Mouse (Mus musculus): Measurements from ENCODE around the gene Eml1.

Eml1 gene

DNA sequence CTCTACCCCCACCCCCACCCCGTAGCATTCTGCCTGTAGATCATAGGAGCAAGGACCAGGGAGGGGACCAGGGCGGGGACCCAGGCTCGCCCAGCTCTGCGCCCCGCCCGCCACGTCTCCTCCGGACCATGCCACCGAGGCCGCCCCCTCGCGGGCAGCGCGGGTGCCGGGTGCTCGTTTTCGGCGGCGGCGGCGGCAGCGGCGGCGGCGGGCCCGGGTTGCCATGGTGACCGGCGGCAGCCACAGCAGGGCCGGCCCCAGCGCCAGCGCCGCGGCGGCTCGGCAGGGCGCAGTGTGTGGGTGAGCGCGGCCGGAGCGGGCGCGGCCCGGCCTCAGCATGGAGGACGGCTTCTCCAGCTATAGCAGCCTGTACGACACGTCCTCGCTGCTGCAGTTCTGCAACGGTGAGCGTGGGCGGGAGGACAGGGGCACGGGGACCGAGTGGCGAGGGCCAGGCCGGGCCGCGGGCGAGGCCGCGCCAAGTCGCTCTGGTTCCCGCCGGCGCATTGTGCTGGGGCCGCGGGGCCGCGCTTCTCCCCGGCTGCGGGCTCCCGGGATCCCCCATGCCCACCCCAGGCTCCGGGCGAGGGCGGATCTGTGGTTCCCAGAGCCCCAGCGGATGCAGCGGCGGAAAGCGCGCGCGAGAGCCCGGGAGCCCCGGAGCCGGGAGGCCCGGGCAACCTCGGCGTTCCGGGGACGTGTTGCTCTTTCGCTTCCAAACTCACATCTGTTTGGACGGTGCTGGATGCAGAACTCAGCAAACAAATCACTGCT, 52.3 kb downstream of the Eml1 start:
- DNase-seq, result peak; percentile 96 to 97

DNA sequence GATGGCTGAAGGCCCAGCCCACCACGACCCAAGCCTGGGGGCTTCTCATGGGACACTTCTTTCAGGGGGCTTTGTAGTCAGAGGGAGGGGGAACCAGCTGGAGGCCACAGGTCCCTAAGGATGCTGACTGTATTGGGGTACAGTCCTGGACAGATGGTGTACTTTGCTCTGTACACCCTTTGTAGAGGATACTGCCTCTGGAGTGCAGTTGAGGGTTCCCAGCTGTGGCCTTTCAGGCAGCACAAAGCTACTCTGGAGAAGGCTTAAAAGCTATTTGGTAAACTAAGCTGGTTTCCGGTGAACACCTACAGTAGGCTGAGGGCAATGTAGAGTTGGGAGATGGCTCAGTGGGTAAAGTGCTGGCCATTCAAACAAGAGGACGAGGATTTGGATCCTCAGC, 60.2 kb downstream of the Eml1 start:
- no peak for DNase-seq

DNA sequence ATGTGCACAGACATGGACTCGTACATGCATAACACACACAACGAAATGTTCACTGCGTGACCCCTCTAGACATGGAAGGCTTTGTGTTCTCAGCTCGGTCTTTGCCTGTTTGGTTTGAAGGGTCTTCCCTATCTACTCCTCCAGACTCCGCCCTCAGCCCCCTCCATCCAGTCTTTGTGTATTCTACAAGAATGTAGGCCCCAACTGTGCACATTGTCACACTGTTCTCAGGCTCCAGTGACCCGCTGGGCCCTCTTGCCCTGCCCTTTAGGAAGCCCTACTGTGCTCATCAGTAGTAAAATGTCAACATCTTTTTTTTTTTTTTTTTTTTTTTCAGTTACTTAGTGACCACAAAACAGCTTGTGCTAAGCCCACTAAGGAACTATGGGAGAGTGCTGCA, 61.0 kb downstream of the Eml1 start:
- no peak for DNase-seq

DNA sequence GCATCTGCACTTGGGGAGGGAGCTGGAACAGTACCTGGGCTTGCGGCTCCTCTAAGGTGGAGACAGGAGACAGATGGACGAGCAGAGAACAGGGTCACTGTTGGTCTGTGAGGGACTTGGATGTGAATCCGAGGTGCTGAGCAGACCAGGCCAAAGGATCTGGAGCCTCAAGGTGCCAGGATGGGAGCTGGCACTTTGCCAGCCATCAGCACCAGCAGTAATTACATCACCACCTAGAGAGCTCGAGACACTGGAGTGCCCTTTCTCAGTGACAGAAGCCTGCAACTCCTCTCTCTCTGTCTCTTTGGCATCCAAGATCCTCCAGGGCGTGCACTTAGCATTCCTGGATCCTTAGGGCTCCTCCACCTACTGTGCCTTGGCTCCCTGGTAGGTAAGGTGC, 61.8 kb downstream of the Eml1 start:
- DNase-seq, result peak; percentile 79 to 80

DNA sequence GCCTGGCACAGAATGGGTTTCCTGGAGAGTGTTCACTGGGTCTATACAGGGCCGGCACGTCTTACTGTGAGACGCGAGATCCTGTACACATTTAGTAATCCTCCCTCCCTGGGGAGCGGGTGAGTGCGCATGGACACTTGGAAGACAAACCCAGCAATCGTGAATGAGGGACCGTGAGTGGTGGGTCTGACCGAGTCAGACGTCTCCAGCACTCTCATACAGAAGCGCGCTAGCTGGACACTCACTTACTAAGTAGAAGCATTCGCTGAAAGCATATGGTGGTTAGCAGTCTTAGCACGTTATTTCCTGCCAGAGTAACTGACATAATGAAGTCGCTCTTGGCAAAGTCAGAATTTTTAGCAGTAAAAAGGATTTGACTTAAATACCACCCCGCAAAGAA, 62.3 kb downstream of the Eml1 start:
- DNase-seq, result peak; percentile 58 to 59

DNA sequence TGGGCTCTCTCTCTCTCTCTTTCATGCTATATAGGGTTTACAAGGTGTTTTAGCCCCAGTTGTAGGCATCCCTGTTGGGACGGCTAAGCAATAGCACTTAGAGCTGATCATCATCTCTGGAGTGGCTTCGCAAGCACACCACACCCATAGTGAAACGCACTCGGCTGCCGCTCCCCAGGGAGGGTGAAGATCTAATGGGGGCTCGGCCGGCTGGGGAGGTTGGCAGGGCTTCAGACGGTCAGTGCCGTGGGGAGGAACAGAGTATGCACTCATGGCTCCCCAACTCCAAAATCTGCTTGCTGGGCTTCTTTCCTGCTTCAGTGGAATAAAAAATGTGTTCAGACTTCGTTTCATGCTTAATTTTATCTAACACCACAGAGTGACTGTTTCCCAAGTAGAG, 62.7 kb downstream of the Eml1 start:
- DNase-seq, result peak in 1 of 2 experiments; percentile 51

DNA sequence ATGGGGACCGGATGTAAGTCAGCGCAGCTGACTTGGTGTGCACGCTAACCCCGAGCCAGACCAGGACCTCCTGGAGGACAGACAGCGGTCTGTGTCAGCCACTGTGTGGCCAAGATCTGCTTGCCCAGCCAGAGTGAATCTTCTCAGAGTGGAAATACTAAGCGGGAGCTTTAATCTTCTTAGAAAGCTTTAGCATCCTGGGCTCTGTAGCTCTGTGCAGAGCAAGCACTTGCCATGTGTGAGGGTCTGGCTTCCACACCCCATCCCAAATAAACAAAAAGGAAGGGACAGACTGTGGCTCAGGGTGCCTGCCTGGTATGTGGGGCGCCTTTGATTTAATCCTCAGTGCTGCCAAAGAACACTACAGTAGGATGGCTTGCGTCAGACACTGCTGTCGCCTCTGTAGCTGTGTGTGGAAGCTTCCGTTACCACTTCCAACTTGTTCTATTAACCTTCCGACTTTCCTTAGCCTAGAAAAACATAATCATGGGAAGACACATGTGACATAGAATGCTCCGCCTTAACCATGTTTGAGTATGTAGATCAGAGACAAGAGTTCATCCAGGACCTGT, 64.8 kb downstream of the Eml1 start:
- no peak for DNase-seq

DNA sequence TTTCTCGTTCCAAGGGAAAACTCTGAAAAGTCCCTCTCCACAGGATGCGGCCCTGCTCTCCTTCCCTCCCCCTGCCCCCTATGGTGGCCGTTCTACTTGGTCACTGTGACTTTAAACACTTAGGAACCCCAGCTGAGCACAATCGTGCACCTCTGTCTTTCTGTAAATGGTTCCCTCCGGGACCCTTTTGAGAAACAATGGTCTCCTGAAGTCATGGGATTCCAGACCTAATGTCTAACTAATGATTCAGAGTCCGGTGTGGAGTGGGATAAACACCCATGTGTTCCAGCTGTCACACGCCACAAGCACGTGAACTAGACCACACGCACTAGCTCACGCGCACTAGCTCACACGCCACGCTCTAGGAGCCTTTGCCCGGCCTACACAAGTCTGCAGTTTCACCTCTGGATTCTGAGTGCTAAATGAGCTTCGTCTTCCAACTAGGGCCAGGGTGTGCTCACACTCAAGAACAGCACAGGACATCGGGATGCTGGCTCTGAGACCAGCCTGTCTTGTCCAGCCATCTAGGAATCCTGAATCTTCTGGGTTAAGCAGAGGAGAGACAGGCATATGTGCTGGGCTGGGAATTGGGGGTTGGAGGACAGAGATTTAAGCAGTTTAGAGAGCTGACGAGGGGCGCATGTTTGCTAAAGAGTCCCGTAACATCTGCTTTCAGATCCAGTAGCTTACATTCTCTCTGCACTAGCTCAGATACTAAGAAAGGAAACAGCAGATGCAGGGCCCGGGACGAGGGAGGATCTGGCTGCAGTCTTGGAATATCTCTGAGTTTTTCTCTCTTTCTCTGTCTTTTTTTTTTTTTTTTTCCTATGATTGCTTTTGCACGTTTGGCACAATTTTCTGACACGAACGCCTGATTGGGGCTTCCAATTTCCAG, 65.5 kb downstream of the Eml1 start:
- DNase-seq, result no peak

DNA sequence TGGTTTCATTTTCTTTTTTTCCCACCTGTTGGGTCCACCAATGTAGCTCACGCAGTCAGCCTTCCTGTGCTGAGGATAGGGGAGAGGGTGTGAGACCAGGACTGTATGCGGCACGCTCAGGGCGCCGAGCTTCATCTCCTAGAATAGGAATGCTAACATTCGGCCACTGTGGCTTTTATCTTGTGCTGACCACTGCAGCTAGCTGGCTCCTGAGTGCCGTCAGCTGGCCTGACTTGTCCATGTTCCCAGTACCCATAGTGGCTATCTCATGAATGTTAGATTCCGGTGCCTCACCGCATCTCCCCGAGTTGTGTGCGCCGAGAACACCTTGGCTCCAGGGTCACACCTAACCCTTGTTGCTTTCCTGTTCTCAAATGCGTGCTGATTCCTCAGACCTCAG, 66.7 kb downstream of the Eml1 start:
- no peak for DNase-seq

DNA sequence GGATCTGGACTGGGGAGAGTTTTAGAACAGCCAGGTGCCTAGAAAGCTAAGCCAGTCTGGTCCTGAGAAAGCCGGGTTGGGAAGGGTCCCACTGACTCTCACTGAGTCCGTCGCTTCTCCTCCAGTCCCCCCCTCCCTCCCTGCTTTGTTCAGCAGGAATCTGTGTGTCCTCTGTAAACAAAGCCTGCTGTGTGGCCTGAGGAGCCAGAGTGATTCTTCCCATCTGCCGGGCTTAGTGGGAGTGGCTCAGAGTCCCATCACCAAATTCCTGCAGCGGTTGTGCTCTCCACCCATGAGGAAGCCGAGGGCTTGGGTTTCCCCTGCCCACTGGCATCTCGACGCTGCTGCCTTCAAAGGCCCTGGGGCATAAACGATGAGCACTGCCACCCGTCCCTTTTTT, 72.5 kb downstream of the Eml1 start:
- DNase-seq, result no peak

DNA sequence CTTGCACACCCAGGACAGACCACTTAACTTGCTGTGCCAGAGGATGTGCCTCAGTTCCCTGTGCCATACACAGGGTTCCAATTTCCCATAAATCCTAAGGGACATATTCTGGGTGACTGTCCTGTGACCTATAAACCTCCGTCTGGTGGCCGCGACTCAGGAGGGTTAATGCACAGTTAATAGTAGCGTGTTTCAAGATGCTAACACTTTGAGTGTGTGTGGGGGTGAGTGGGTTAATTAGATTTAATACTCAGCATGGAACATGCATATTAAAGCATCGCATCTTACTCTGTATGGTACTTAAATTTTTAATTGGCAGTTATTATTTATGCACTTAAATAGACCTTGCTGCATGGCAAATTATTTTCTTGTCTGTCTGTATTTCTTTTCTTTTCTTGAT, 73.0 kb downstream of the Eml1 start:
- DNase-seq, result no peak

DNA sequence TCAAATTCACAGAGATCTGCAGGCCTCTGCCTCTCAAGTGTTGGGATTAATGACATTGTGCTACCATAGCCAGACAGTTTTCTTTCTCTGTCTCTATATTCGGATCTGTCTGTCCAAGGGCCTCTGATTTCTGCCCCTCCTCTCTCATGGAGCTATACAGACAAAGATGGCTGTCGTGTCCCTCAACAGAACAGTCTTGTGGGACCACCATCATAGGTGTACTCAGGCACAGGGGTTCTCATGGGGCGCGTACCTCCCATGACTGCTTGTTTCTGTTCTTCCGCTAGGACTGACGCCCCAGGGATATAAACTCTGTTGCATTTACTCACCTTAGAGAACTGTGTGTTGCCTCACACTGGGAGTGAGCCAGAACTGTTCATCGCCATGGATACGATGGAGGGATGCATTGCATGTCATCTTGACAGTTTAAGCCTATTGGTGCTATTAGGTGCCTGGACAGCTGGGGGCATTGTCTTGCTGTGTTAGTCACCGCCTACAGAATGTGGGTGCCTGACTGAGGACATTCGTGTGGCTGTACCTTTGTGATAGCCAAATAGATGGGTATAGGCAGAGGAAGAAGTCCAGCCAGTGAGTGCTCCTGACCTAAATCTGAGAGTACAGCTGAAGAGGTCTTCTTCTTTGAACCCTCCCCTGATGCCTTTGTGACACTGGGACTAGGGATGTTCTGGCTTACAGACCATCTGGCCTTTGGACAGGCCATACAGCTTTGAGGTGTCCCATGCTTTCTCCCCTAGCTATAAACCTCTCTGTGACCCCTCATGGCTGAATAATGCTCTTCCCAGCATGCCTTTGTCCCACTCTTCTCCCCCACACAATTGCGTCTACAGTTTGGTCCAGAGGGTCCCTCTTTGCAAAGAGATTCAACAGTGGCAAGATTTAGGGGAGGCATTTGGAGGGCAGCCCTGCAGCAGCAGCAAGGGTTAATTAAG, 73.7 kb downstream of the Eml1 start:
- DNase-seq, result peak; percentile 38 to 40

DNA sequence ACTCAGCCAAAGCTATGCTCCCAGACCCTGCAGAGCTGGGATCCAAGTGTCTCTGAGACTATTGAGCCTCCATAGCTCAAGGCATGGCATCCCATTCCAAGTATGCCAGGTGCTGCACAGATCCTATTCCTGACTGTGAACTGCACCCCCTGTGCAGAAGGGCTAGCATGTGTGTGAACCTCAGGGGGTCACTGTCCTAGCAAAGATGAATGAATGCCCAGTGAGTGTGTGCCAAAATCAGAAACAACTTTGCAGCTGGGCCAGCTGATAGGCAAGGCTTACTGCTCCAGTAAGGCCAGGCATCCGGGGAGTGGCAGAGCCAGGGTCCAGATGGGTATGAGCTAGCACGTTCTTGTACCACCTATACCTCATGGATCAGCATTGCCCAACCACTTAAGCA, 76.0 kb downstream of the Eml1 start:
- peak; percentile 66 to 76 for DNase-seq

DNA sequence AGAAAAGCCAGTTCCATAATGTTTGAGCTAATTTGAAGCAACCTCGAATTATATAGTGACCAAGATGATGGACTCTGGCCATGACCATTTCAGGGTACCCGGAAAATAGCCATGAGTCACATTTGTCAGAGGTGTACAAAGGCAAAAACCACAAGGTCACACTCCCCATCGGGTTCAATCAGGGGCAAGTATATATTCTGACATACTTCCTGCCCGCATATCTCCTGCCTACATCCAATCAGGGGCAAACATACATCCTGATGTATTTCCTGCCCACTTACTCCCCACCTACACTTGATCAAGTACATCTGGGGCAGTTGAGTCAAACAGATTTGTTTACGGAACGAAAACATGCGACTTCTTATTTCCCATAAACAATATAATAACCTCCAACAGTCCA, 77.6 kb downstream of the Eml1 start:
- DNase-seq, result no peak

DNA sequence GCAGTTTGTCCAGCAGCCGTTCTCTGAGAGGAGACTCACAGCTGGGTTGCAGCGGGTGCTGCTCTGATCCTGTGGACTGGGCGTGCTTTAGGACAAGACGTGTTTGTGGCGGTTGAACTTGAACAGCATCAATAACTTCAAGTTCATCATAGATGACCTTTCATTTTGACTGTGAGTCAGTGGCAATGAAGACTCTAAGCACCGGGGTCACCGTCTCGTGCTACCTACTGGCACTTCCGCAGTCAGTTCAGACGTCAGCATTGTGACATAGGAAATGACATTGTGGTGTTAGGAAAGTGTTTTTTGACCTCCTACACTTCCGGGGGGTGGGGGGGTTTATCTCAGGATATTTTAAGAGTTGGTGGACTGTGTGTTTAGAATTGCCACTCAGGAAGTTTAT, 79.2 kb downstream of the Eml1 start:
- no peak for DNase-seq

DNA sequence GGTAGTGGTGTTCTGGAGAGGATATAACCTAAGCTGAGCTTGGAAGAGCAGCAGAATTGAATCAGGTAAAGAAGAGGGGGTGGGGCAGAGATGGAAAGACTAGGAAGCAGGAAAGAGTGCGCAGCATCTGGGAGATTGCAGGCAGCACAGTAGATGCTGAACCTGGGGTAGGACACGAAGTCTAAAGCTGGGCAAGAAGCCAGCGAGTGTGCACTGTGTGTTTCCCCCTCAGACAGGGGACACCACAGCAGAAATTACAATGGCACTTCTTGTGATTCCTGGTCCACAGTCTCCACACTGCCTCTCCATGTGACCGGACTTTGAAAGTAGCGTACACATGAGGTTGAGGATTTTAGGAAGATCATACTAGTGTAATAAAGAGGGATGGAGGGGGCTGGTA, 79.8 kb downstream of the Eml1 start:
- peak in 1 of 2 experiments; percentile 43 for DNase-seq

DNA sequence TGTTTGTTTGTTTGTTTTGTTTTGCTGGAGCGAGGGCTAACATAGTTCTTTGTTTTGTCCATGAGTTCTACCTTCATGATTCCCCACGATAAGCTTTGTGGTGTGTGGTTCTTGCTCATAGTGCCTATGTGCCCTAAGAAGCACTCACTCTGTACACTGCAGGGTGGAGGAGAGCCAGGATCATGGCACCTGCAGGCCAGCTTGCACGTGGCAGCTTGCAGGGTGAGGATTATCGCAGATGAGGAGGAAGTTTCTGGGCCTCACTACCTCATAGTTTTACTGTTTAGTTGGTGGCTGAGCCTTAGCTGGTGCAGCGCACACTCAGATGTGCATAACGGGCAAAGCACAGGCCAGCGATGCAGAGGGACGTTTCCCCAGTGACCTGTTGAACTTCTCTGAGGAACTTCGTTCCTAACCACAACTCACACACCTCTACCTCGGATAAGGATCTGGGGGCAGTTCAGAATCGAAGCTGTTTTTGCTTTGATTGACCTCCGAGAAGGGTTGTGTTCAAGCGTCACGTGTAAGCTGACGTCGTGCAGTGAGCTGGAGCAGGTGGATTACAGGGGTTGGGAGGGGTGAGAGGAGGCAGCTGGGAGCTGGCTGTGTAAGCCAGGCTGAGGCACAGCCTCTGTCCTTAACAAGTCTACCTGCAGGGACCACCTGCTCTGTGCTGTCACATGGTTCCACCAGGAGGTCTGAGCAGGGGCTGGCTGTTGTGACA, 81.6 kb downstream of the Eml1 start:
- DNase-seq, result peak; percentile 46 to 53

DNA sequence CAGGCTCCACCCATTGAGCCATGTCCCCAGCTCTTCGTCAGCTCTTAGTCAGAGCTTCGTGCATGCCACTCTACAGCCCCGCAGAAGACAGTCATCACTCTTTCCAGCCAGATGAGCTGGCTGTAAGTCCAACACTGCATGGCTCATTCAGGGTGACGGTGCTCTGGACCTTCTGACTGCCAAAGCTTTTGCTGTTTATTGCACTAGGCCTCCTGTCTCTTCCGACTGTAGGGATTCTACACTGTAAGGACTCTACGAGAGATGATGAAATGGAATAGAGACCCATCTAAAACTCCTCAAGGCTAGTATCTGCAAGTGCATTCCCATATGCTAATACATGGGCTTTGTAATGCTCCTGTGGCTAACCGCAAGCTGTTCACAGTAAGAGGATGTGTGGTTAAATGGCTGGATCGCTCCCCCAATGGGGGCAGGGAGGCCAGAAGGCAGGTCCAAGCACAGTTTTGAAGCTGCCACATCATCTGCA, 82.8 kb downstream of the Eml1 start:
- DNase-seq, result peak in 1 of 2 experiments; percentile 58

DNA sequence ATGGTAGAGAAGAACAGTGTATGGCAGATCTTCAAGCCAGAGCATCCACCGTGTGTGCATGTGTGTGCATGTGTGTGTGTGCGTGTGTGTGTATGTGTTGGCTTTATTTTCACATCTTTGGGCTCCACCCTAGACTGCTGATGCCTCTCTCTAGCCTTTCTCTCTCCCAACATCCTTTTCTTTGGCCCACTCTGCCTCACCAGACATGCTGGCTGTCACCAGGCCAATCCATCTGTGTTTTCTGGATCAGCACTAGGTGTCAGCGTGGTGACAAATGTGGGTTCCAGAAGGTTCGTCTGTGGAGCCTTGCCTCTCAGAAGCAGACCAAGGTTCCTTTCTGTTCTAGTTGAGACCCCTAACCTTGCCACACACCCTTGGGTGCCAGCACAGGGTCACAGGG, 84.2 kb downstream of the Eml1 start:
- peak; percentile 94 for DNase-seq

DNA sequence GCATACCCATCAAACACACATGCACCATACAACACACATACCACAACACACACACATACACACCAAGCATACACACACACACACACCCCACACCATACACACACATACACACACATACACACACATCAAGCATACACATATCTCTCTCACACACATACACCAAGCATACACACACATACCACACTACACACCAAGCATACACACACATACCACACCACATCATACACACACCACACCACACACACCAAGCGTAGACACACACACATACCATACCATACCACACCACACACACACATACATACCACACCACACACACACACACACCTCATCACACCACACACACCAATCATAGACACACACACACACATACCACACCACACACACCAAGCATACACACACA, 102.1 kb downstream of the Eml1 start:
- no peak for DNase-seq

DNA sequence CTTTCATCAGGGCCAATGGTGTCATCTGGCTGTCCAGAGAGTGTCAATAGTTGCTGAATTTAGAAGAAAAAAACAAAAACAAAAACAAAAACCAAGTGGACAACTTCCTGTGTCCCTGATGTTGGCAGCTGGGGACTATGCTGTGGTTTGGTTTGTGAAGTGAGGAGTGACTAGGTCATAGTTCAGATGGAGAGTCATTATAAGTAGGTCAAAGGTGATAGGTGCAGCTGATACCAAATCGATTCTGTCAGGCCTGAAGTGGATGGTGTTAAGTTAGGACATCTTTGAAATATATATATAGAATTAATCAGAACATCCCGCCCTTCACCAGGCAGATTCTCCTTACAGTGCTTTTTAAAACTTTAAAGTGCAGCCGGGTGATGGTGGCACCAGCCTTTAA, 103.7 kb downstream of the Eml1 start:
- DNase-seq, result no peak

DNA sequence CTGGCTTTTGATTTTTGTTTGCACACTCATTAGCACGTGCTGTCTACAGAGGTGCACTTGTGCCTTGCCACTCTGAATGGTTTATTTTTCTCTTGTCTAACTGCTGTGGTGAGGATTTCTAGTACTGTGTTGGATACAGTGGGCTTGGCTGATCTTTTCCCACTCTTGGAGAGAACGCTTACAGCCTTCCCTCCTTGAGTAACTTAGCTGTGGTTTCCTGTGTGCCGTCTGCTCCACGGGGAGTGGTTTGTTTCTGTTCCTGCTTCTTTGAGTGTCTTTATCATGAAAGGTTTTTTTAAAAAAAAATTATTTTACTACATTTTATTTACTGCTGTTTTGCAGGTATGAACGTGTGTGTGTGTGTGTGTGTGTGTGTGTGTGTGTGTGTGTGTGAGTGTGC, 108.0 kb downstream of the Eml1 start:
- no peak for DNase-seq
